Mouse (Mus musculus) adrenal gland, postnatal 14 days (tissue): Measurements from ENCODE around the gene 2210011C24Rik. TPM values are rescaled to one million over a fixed set of nuclear protein-coding genes. Genes with fewer than 3 reads are reported as not detected.
"Not testable (repeated sequence)": the region's sequence is repeated elsewhere in the genome, so short reads cannot be mapped to it uniquely, and the experiment has no call there.

Experiments
- DNase-seq: peaks from one replicate; pipeline ENCODE4 v3.0.0; 2021; ENCODE audit warnings: mixed read lengths
- total RNA-seq: library from RNA; stranded (reverse); gene quantifications from 2 replicates; pipeline ENCODE4 v1.2.3, GENCODE M21; 2021

2210011C24Rik gene
- total RNA-seq, 1 experiment from 2014 or later, result not detected

- DNase-seq, result no peak
Observed at GRCm38 (mm10) chr8:83992488-83992887, 19.5 kb downstream of the 2210011C24Rik start.

- DNase-seq, result no peak
Observed at GRCm38 (mm10) chr8:83990170-83990569, 21.8 kb downstream of the 2210011C24Rik start.

- DNase-seq, result no peak
Observed at GRCm38 (mm10) chr8:83989243-83989642, 22.7 kb downstream of the 2210011C24Rik start.

- not testable (repeated sequence) for DNase-seq
Observed at GRCm38 (mm10) chr8:83983222-83983621, 28.7 kb downstream of the 2210011C24Rik start.

- no peak for DNase-seq
Observed at GRCm38 (mm10) chr8:83982449-83982848, 29.5 kb downstream of the 2210011C24Rik start.

- no peak for DNase-seq
Observed at GRCm38 (mm10) chr8:83981533-83981932, 30.4 kb downstream of the 2210011C24Rik start.

GRCm38 (mm10) chr8:83980845-83981244, 31.1 kb downstream of the 2210011C24Rik start:
- DNase-seq, result peak; percentile 69

- DNase-seq, result peak; percentile 38
Observed at GRCm38 (mm10) chr8:83980250-83980649, 31.7 kb downstream of the 2210011C24Rik start.

GRCm38 (mm10) chr8:83978200-83978599, 33.8 kb downstream of the 2210011C24Rik start:
- DNase-seq, result no peak

GRCm38 (mm10) chr8:83977646-83978045, 34.3 kb downstream of the 2210011C24Rik start:
- DNase-seq, result peak; percentile 65

GRCm38 (mm10) chr8:83976779-83977350, 35.1 kb downstream of the 2210011C24Rik start:
- DNase-seq, result peak; percentile 46

- DNase-seq, result peak; percentile 58
Observed at GRCm38 (mm10) chr8:83976101-83976630, 35.8 kb downstream of the 2210011C24Rik start.

- no peak for DNase-seq
Observed at GRCm38 (mm10) chr8:83974521-83974920, 37.5 kb downstream of the 2210011C24Rik start.

GRCm38 (mm10) chr8:83973161-83974031, 38.6 kb downstream of the 2210011C24Rik start:
- DNase-seq, result peak; percentile 56

GRCm38 (mm10) chr8:83972150-83973120, 39.5 kb downstream of the 2210011C24Rik start, which contains the start of gene Prkaca:
Prkaca (plus strand) TSS chr8:83972993.
- peak; percentile 99 for DNase-seq

- no peak for DNase-seq
Observed at GRCm38 (mm10) chr8:83971661-83972060, 40.3 kb downstream of the 2210011C24Rik start.

GRCm38 (mm10) chr8:83971121-83971520, 40.9 kb downstream of the 2210011C24Rik start:
- no peak for DNase-seq

- no peak for DNase-seq
Observed at GRCm38 (mm10) chr8:83967701-83968100, 44.3 kb downstream of the 2210011C24Rik start.

GRCm38 (mm10) chr8:83964015-83964765, 47.8 kb downstream of the 2210011C24Rik start:
- peak; percentile 77 for DNase-seq
